Comparison of ENCODE assay signal across 9 mouse cellular contexts in genomic region chr17:93200386-93201264, GRCm38 (mm10). TPM values are rescaled to one million over a fixed set of nuclear protein-coding genes. Genes with fewer than 3 reads are reported as not detected.
DNase-seq lines count a peak whose midpoint lies in the region; ATAC-seq and TF ChIP-seq lines count a peak whose summit lies in the region.
"Had no signal": no experiment of that assay in that cellular context is flagged by ENCODE, and none has a peak within 500 bp of the region (broad histone marks: within the 10 kb centered on the region; RNA-seq: fewer than 3 reads in every experiment).

No protein-coding gene starts in this region.

- peak overlapping the region; percentile 21; the same call in 1 of the 2 replicates for H3K4me3 ChIP-seq in heart, embryonic 15.5 days
- peak overlapping the region; percentile 49 for H3K4me3 ChIP-seq in forebrain, embryonic 16.5 days (replicated peaks; ENCODE audit: low read length)
- peak overlapping the region; percentile 49 for H3K4me3 ChIP-seq in midbrain, embryonic 13.5 days (replicated peaks)

- H3K27ac ChIP-seq in heart, embryonic 15.5 days, result no peak overlapping the region
- no peak overlapping the region; the same call in 1 of the 2 replicates for H3K27ac ChIP-seq in forebrain, embryonic 16.5 days (ENCODE audit: low read length)
- peak overlapping the region; percentile 88 for H3K27ac ChIP-seq in midbrain, embryonic 13.5 days

- WGBS in heart, embryonic 15.5 days, result 2% methylated on average over 29 of the region's 29 CpGs
- WGBS in forebrain, embryonic 16.5 days, result under 1% methylated on average over 29 of the region's 29 CpGs
- WGBS in midbrain, embryonic 13.5 days, result under 1% methylated on average over 29 of the region's 29 CpGs

- H3K27me3 ChIP-seq in heart, embryonic 15.5 days, result peaks cover 78% of the 10 kb centered on the region
- peaks cover 31% of the 10 kb centered on the region for H3K27me3 ChIP-seq in forebrain, embryonic 16.5 days (replicated peaks; ENCODE audit: control insufficient read depth, insufficient read depth, low read length)
- peaks cover 76% of the 10 kb centered on the region for H3K27me3 ChIP-seq in midbrain, embryonic 13.5 days

- no peaks in the 10 kb centered on the region for H3K9me3 ChIP-seq in heart, embryonic 15.5 days (replicated peaks)
- no peaks in the 10 kb centered on the region for H3K9me3 ChIP-seq in forebrain, embryonic 16.5 days (ENCODE audit: control insufficient read depth, low read length)
- no peaks in the 10 kb centered on the region for H3K9me3 ChIP-seq in midbrain, embryonic 13.5 days

- DNase-seq in heart, postnatal 25 days (ENCODE audit: low spot score), result no peak
- peak; percentile 43 for DNase-seq in brain, embryonic 14.5 days (ENCODE audit: low read depth)
- no peak for DNase-seq in layer of hippocampus, postnatal 36 days
- DNase-seq in MN1 (ENCODE audit: low spot score), result no peak
- no peak for DNase-seq in spleen, adult 18-20 months
- DNase-seq: cerebellum, adult 11 months had no signal

- ATAC-seq in heart, embryonic 15.5 days (replicated peaks; ENCODE audit: insufficient number of reproducible peaks, insufficient read depth, low FRiP score, low read depth), result no peak
- no peak for ATAC-seq in forebrain, embryonic 16.5 days
- peak; percentile 49 for ATAC-seq in midbrain, embryonic 13.5 days

- H3K4me2 ChIP-seq in heart, embryonic 15.5 days, result peak overlapping the region; percentile 23; the same call in 1 of the 2 replicates
- H3K4me2 ChIP-seq in forebrain, embryonic 16.5 days (ENCODE audit: low read length), result peak overlapping the region; percentile 78
- peak overlapping the region; percentile 80 for H3K4me2 ChIP-seq in midbrain, embryonic 13.5 days (replicated peaks)

- intact Hi-C loops in heart, postnatal 25 days (cut with DNase I), result no loop called here

- H3K4me1 ChIP-seq in heart, embryonic 15.5 days (replicated peaks), result peaks cover 21% of the 10 kb centered on the region
- peaks cover 35% of the 10 kb centered on the region for H3K4me1 ChIP-seq in forebrain, embryonic 16.5 days (replicated peaks; ENCODE audit: control insufficient read depth, insufficient read depth, low read length)
- peaks cover 43% of the 10 kb centered on the region for H3K4me1 ChIP-seq in midbrain, embryonic 13.5 days (replicated peaks)

- no peak for TF ChIP-seq POLR2A in brain, embryonic 14.5 days (IDR thresholded peaks at IDR 0.05; ENCODE audit: borderline replicate concordance, extremely low read depth, insufficient read depth, insufficient read length, poor library complexity, severe bottlenecking)

- H3K9ac ChIP-seq in heart, embryonic 15.5 days, result no peak overlapping the region
- peak overlapping the region; percentile 59 for H3K9ac ChIP-seq in forebrain, embryonic 16.5 days (replicated peaks; ENCODE audit: low read depth, low read length)
- peak overlapping the region; percentile 73 for H3K9ac ChIP-seq in midbrain, embryonic 13.5 days (replicated peaks)

- TF ChIP-seq CTCF in brain, embryonic 14.5 days (IDR thresholded peaks at IDR 0.05; ENCODE audit: borderline replicate concordance, extremely low read depth, insufficient read depth, insufficient read length), result no peak

- H3K36me3 ChIP-seq in heart, embryonic 15.5 days, result no peaks in the 10 kb centered on the region
- no peaks in the 10 kb centered on the region for H3K36me3 ChIP-seq in forebrain, embryonic 16.5 days (ENCODE audit: control insufficient read depth, insufficient read depth)
- H3K36me3 ChIP-seq in midbrain, embryonic 13.5 days, result no peaks in the 10 kb centered on the region

RNA-seq across cellular contexts. Expression of gene Adcyap1, which starts 1.8 kb away (rescaled TPM):
- 0.28 and 0.33 TPM in 2 replicates for polyA plus RNA-seq in heart, embryonic 15.5 days (2015; fragmentation: Nextera tagmentation; extraction: Ambion mirVana)
- not detected for total RNA-seq in heart, postnatal 25 days (2021)
- polyA plus RNA-seq in brain, embryonic 14.5 days (2012; rRNA removed), result 12.7 and 20.2 TPM in 2 replicates
- 10.2 and 12.3 TPM in 2 replicates for polyA plus RNA-seq in forebrain, embryonic 16.5 days (2015; fragmentation: Nextera tagmentation; extraction: Ambion mirVana)
- 18.8 and 20.3 TPM in 2 replicates for polyA plus RNA-seq in midbrain, embryonic 13.5 days (2015; fragmentation: Nextera tagmentation; extraction: Ambion mirVana)
- 1 to 10 TPM; 7.3 to 8.4 TPM for total RNA-seq in layer of hippocampus, postnatal 36 days (2021)

Comparison
In these comparisons a context has a peak if more than half of its experiments do, and no peak if none do; other contexts are left out.
1. H3K4me2 ChIP-seq: peak in every context shown above with its lines; median percentile 80 in midbrain, embryonic 13.5 days; 78 in forebrain, embryonic 16.5 days; 23 in heart, embryonic 15.5 days.